Mouse (Mus musculus) olfactory bulb, adult 2 months (tissue): Measurements from ENCODE around the gene Fam229a. TPM values are rescaled to one million over a fixed set of nuclear protein-coding genes. Genes with fewer than 3 reads are reported as not detected.

Source experiments
- H3K27ac ChIP-seq: fragments of 200-500 bp; 2 replicates; pipeline ENCODE4 v1.5.1; 2012; ENCODE audit warnings: low read depth, low read length; ENCODE audit not compliant: insufficient read depth
- H3K4me1 ChIP-seq: fragments of 200-500 bp; 2 replicates; pipeline ENCODE4 v1.6.1; 2012; ENCODE audit warnings: low read length; ENCODE audit not compliant: control insufficient read depth, insufficient read depth
- H3K4me3 ChIP-seq: fragments of 200-500 bp; 2 replicates; pipeline ENCODE4 v1.5.1; 2012; ENCODE audit warnings: mild to moderate bottlenecking, low read depth, low read length, moderate library complexity; ENCODE audit not compliant: insufficient read depth
- CTCF ChIP-seq: fragments of 200-500 bp; IDR thresholded peaks from 2 replicates; pipeline ENCODE4 v1.5.1; 2012; ENCODE audit warnings: low read depth, mild to moderate bottlenecking, low read length, moderate library complexity; ENCODE audit not compliant: insufficient read depth
- POLR2A ChIP-seq: fragments of 200-500 bp; IDR thresholded peaks from 2 replicates; pipeline ENCODE4 v1.6.1; 2012; ENCODE audit warnings: mild to moderate bottlenecking, low read depth, low read length, moderate library complexity; ENCODE audit not compliant: insufficient read depth
- WGBS: fragments of 180-500 bp; shearing (Covaris S2); methylation state at CpG from one replicate; pipeline ENCODE4 v1.1.7; 2018; 5-methylcytosine and 5-hydroxymethylcytosine counted together
- polyA plus RNA-seq: library from polyadenylated mRNA; stranded (reverse); fragments of >200 nt; gene quantifications from 2 replicates; pipeline ENCODE4 v1.2.4, GENCODE M21; 2012; ENCODE audit warnings: low replicate concordance; ENCODE audit not compliant: missing spikeins, insufficient read depth, insufficient read length

The Fam229a gene
- polyA plus RNA-seq, 1 experiment, result not detected

DNA sequence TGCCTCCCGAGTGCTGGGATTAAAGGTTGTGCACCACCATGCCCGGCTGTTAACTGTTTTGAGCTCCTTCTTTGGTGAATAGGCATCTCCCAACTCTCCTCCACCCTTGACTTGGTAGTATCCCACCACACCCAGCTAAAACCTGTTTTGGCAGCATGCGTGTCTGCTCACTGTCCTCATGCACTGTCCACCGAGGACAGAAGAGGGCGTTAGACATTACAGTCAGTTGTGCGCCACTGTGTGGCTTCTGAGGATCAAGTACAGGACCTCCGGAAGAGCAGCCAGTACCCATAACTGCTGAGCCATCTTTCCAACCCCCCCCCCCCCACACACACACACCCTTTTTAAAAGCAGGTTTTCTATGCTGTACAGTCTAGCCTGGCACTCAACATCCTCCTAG, 3.7 kb downstream of the Fam229a start:
- peaks cover 27% of the 10 kb centered on the region for H3K4me1 ChIP-seq
- H3K4me3 ChIP-seq, result no peak overlapping the region
- TF ChIP-seq POLR2A (no peak), CTCF (no peak)
- H3K27ac ChIP-seq, result no peak overlapping the region
- WGBS, result 69% methylated on average over 7 of the region's 7 CpGs

DNA sequence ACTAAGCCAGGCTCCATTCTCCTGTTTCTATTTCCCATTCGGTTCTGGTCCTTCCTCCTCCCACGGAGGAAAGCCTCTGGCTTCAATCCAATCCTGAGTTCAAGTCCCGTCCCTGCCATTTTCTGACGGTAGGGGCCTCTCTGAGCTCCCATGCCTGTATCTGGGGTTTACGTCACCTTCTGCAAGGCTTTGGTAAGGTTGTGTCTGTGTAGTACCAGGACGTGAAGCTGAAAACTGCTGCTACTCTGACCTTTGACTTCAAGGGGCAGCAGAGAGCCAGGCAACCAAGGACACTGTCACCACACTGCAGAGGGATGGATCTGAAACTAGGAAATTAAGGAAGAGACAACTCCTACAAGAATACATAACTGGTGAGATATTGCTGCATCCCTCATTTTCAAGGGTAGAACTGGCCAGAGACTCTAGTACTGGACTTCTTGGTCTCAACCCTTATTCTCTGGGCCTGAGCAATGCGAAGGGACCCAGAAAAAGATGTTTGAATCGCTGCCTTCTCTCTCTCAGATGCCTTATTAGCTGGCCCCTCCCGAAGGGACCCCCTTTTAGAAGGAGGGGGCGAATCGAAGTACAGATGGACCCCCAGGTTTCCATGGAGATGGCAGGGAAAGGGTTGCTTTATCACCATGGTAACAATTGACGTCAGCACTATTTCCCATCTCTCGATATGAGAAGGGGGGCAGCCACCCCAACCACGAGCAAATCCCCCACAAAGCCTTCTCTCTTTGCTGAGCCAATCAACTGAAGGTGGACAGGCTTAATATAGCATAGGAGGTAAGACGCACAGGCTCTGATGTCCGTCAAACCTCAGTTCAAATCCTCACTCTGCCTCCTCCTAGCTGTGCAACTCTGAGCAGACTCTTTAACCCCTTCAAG, 4.9 kb downstream of the Fam229a start:
- peaks cover 30% of the 10 kb centered on the region for H3K4me1 ChIP-seq
- TF ChIP-seq POLR2A, result no peak
- no peak for TF ChIP-seq CTCF
- 15% methylated on average over 16 of the region's 16 CpGs for WGBS
- peak overlapping the region; percentile 89 for H3K27ac ChIP-seq
- H3K4me3 ChIP-seq, result peak overlapping the region; percentile 8

DNA sequence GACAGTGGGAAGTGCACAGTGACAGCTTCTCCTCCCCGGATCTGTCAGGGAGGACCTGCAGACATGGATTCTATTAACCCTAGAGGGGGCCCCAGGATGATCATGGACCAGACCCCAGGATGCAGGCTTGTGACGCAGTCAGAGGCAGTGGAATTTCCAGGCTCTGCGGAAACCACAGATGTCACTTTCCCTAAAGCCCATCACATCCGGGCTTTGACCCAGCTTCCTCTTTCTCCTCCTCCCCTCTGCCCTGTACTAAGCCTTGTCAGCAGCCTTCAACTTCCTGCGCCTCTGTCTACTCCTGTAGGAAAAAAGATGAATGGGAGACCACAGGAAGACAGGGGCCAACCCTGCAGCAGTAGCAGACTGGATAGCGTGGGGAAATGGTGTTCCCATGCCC, 5.6 kb downstream of the Fam229a start:
- Histone ChIP-seq H3K4me3 (peak overlapping the region; percentile 8), H3K27ac (peak overlapping the region; percentile 89), H3K4me1 (peaks cover 23% of the 10 kb centered on the region)
- TF ChIP-seq POLR2A (no peak), CTCF (no peak)
- 16% methylated on average over 6 of the region's 6 CpGs for WGBS

DNA sequence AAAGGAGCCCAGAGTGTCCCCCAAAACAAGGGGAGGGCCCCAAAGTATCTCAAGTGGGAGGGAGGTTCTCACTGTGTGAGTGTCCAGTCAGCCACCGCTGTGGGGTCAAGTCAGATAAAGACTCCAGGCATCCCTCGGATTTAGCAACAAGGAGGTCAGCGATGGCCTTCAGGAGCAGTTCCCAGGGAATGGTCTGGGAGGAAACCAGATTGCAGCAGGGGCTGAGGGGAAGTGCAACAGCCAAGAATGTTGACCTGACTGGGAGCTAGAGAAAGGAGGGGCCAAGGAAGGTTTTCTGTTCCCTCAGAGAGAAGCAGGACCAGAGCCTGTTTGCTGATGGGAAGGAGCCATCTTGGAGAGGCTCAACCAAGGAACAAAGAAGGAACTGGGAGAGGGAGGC, 8.0 kb downstream of the Fam229a start:
- Histone ChIP-seq H3K27ac (no peak overlapping the region), H3K4me1 (peaks cover 20% of the 10 kb centered on the region), H3K4me3 (no peak overlapping the region)
- WGBS, result 73% methylated on average over 3 of the region's 3 CpGs
- TF ChIP-seq POLR2A (no peak), CTCF (no peak)

DNA sequence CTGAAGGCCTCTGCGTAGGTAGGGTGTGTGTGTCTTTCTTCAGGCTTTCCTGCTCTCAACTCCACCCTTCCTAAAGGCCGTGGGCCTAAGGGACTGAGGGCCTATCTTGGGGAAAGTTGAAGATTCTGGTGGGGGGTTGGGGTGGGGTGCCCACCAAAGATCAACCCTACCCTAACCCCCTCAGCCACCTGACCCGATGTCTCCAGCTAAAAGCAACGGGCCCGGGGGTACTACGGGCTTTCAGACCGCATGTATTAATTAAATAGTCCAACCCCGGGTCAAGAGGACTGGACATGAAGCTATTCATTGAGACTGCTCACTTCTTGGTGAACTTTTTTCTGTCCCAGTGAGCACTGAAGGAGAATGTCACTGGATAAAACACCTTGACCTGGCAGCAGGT, 9.0 kb downstream of the Fam229a start:
- 81% methylated on average over 8 of the region's 8 CpGs for WGBS
- Histone ChIP-seq H3K4me3 (no peak overlapping the region; the same call in 1 of the 2 replicates), H3K27ac (no peak overlapping the region), H3K4me1 (peaks cover 20% of the 10 kb centered on the region)
- TF ChIP-seq POLR2A (no peak; the same call in 1 of the 2 replicates), CTCF (no peak)

DNA sequence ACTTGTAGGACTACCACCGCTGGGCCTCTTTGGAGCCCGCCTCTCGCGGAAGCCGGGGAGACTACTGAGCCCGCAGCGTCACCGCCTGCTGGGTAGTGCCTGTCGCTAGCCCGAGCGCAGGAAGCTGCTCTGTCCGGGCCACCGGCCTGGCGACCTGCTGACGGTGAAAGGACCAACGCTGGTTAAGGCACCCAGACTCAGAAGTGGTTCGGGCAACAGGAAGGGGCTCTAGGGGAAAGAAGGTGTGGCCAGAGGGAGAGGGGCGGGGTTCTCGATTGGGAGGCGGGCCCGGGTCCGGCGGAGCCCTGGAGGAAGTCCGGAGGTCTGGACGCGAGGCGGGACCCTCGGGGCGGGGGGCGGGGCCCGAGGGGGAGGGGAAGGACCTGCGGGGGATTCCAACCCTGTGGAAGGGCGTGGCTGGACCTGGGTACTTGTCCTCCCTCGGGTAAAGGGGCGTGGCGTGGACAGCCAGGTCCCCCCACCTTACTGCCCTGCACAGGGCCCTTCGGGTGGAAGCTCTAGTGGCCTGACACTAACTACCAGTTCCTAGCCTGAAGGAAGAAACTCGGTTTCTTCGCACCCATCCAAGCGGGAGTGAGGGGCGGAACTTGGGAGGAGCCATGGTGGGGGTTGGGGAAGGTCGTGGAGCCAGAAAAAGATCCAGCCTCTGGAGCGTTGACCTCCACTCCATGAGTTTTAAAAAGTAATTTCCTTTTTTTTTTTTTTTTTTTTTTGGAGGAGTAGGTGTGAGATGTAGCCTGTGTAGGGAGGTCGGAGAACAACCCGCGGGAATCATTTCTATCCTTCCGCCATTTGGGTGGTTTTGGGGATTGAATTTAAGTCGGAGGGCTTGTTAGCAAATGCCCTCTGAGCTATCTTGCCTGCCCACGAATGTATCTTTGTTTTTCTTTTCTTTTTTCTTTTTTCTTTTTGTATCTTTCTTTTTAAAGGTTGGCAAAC, 9.9 kb downstream of the Fam229a start:
- Histone ChIP-seq H3K27ac (peak overlapping the region; percentile 35), H3K4me3 (peak overlapping the region; percentile 55), H3K4me1 (peaks cover 19% of the 10 kb centered on the region)
- WGBS, result 1% methylated on average over 43 of the region's 49 CpGs
- TF ChIP-seq CTCF, result no peak
- TF ChIP-seq POLR2A, result no peak; the same call in 1 of the 2 replicates

DNA sequence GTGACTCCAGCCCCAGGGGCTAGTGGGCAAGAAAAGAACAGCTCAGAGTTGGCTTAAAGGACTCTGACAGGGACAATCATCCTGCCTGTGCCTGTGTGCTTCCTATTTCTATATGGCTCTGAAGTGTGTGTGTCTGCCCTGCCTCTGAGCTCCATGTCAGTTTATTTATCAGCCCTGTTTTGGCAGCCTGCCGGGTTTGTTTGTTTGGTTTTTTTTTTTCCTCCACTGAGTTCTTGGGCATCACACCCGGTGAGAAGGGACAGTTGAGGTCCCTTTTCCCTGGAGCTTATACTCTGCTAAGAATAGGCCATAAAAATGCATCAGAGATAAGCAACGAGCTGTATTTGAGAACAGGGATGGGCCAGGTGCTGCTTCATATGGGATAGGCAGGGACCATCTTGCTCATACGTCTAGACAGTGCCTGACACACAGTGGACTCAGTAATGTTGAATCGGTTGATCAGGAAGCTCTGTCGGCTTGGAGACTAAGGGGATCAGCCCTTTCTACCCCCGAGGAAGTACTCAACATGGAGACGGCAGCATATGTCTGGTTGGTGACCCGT, 11.4 kb downstream of the Fam229a start:
- TF ChIP-seq CTCF (no peak), POLR2A (no peak)
- H3K4me3 ChIP-seq, result no peak overlapping the region
- no peak overlapping the region for H3K27ac ChIP-seq
- WGBS, result 82% methylated on average over 9 of the region's 9 CpGs
- H3K4me1 ChIP-seq, result peaks cover 9% of the 10 kb centered on the region

DNA sequence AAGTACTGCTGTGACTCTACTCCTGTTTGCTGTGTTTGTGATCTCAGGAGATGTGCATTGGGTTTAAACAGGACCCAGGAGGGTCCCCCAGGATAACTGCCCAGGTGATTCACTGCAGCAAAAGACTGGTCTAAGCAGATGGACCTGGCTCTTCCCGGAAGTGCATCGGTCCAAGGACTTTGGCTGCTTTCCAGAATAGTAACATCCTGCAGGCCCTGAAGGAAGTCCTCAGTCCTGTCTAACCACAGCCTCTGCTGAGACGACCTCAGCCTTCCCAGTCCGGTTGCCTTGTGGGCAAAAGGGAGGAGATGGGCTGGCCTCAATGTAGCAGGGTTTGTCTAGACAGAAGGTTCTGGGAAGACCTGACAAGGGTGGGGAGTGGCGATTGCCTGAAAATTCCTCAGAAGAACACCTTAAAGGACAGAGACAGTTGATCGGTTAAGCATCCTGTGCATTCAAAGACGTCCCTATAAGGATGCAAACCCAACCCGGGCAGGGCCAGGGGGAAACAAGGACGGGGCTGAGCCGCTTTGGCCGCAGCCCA, 12.0 kb downstream of the Fam229a start:
- TF ChIP-seq POLR2A (no peak), CTCF (no peak)
- WGBS, result 85% methylated on average over 11 of the region's 11 CpGs

DNA sequence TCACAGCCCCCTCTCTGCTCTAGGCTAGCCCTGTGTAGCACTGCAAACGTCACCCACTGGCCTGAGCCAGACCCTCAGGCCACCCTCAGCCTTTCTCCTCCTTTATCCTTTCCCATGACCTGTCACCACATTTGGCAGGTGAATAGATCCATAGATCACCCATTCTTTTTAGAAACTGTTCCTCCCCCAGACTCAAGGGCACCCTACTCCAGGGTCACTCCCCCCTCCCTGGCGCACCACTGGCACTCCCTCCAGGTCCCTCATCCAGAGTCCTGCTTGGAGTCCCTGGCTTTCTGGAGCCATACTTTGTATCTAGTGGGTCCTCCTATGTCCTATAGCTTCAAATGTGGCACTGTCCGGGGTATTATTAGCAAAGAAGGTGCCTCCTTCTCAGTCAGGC, 14.5 kb downstream of the Fam229a start:
- Histone ChIP-seq H3K27ac (no peak overlapping the region), H3K4me3 (no peak overlapping the region), H3K4me1 (peaks cover 5% of the 10 kb centered on the region)
- WGBS, result 76% methylated on average over 3 of the region's 3 CpGs
- TF ChIP-seq CTCF (no peak), POLR2A (no peak)

More for the DNA sequence above, 12.0 kb downstream of the Fam229a start:
- H3K4me1 ChIP-seq, result peaks cover 9% of the 10 kb centered on the region
- H3K4me3 ChIP-seq, result no peak overlapping the region
- no peak overlapping the region for H3K27ac ChIP-seq
